Mouse (Mus musculus): ENCODE results near the gene Fcgrt.
"Not testable (repeated sequence)": the region's sequence is repeated elsewhere in the genome, so short reads cannot be mapped to it uniquely, and the experiment has no call there.

Gene Fcgrt

DNA sequence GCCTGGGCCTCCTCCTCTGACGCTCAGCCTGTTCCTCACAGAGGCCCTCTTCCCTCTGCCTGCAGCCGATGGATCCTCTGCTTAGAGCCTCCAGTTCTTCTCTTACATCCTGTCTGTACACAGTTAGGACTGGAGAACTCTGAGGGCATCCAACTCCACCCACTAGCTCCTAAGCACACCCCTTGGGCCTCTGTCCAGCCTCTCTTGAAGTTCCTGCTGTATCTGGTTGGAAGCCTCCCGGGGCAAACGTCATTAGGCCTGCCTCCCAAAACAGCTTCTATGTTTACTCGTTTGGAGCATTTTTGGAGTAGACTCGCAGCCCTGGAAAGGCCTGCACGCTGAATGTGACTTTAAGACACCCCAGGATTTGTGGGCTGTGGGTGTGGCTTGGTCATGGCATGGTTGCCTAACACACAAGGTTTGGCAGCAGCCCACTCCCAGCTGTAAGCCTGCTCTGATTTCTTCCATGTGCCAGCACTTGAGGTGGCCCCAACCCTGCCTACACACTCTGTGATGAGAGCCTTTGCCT lies at the start of gene Fcgrt:
TSS of gene Fcgrt (minus strand) at position 200 of the 529 bp plus-strand sequence.
- no peak for DNase-seq (ENCODE audit: low read depth, low spot score)

DNA sequence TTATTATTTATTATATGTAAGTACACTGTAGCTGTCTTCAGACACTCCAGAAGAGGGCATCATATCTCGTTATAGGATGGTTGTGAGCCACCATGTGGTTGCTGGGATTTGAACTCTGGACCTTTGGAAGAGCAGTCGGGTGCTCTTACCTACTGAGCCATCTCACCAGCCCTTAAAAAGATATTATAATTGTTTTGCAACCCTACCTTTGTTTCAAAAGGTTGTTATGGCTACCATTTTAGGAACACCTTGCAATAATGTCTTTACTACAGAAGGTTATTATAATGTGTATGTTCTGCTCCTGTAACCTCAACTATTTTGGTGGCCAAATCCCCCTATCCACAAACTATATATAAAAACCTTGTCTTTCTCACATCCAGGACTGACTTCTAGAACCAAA lies 49.4 kb upstream of the Fcgrt start:
- not testable (repeated sequence) for DNase-seq (ENCODE audit: low read depth, low spot score)

DNA sequence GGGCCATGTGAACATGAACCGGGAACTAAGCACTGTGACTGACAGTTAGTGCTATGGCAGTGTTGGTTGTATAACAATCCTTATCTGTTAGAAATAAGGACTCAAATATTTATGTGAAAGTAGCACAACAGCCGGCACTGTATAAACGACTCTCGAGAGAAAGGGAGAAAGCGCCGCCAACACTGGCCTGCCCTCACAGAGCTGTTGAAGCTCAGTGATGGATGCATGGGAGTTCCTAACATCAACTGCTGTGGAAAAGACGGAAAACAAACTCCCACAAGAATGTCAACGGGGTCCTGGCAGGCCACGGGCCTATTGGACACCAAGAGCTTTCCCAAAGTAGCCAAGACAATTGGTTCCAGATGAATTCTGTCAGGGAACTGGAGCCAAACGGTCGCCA lies 47.7 kb upstream of the Fcgrt start:
- no peak for DNase-seq (ENCODE audit: low read depth, low spot score)

DNA sequence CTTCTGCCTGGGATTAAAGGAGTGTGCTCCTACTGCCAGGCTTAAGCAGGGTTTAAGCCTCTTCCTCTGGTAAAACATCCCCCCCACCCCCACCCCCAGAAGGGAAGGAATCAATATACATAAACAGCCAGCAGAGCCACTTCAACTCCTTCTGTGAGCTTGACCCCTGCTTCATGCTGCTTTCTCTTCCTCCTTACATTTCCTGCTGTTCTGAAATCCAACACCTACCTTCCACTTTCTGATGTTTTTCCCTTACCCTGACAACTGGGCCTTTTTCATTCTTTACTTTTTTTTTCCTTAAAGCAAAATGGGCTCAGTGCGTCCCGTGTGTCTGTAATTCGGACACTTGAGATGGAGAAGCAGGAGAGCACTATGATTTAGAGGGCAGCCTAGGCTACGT lies 46.7 kb upstream of the Fcgrt start:
- no peak for DNase-seq (ENCODE audit: low read depth, low spot score)

DNA sequence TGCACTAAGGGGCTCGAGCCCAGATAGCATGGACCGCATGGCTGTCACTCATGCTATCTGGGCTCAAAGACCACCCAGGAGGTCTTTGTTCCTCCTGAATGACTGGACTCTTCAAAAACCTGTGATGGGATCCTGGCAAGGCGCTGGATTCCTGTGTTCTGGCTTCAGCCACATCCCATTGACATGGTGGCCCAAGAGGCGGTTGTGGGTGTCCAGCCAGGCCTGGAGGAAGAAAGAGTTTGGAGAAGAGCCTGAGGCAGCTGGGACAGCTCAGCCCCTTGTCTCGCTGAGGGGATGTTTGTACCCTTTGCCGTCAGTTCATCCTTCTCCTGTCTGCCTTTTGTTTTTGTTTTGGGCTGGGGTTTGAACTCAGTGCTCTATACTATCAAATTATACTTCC lies 45.9 kb upstream of the Fcgrt start:
- no peak for DNase-seq (ENCODE audit: low read depth, low spot score)

DNA sequence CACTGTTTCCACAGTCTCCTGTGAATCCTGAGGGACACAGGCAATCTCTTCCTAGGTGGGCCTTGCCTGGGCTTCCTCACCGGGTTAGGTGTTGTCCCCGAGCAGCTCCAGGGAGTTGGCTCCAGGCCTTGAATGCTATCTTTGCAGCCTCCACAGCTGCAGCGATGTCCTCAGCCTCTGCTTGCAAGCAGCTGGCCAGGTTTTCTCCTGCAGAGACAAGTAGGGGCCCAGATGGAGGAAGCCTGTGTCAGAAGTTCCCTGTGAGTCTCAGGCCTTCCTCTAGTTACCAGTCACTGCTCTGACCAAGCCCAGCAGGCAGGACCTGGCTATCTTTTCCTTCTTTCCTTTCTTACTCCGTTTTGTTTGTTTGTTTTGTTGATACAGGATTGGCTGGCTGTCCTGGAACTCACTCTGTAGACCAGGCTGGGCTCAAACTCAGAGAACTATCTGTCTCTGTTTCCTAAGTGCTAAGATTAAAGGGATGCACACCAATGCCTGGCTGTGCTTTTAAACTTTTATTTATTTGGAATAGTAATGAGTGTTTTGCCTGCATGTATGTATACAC lies 45.0 kb upstream of the Fcgrt start:
- no peak for DNase-seq (ENCODE audit: low read depth, low spot score)

DNA sequence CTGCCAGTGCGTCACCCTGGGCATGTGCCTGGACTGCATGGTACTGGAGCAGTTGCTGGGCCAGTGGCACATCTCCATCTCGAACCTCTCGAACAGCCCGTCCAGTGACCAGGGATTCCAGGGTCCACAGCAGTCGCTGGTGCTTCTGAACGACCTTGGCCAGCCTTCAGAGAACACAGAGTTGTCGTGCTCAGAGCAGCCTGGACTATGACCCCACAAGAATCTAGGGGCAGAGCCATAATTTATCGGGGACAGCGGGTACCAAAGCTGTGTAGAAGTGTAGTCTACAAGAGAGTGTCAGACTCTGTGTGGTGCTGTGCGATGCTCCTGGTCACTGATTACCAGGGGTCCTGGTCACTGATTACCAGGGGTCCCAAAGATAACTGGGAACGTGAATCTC lies 44.2 kb upstream of the Fcgrt start:
- DNase-seq (ENCODE audit: low read depth, low spot score): no peak

DNA sequence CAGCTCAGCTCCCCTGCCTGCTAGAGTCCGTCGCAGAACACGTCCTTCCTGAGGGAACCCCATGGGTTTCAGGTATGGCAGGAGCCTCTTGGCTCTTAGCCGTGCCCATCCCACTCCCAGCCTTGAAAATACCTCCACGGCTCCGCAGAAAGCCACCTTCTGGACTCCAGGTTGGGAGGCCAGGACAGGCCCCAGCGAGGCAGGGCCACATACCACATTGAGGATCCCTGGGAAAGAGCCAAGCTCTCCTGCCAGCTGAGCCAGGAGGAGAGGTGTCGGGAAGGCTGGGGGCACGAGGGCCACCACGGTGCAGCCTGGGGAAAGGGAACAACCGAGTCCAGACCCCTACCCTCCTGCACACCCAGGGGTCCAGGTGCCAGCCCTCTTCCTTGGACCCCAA lies 43.6 kb upstream of the Fcgrt start:
- no peak for DNase-seq (ENCODE audit: low read depth, low spot score)

DNA sequence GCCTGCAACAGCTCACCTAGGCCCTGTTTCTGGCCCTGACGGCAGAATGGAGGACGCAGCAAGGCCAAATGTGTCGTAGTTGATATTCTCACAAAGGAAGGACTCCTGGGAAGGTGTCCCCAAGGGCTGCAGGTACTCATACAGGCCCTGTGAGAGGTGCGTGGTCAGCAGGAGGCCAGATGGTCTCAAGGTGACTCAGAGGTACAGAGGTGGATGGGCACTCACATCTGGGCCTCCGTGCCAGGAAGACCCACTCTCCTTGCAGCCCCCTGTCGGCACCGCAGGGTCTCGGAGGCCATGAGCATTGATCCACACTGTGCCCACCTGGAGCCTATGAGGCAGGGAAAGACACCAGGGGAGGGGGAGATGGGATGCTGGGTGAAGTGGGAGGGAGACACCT lies 41.8 kb upstream of the Fcgrt start:
- DNase-seq (ENCODE audit: low read depth, low spot score): no peak

DNA sequence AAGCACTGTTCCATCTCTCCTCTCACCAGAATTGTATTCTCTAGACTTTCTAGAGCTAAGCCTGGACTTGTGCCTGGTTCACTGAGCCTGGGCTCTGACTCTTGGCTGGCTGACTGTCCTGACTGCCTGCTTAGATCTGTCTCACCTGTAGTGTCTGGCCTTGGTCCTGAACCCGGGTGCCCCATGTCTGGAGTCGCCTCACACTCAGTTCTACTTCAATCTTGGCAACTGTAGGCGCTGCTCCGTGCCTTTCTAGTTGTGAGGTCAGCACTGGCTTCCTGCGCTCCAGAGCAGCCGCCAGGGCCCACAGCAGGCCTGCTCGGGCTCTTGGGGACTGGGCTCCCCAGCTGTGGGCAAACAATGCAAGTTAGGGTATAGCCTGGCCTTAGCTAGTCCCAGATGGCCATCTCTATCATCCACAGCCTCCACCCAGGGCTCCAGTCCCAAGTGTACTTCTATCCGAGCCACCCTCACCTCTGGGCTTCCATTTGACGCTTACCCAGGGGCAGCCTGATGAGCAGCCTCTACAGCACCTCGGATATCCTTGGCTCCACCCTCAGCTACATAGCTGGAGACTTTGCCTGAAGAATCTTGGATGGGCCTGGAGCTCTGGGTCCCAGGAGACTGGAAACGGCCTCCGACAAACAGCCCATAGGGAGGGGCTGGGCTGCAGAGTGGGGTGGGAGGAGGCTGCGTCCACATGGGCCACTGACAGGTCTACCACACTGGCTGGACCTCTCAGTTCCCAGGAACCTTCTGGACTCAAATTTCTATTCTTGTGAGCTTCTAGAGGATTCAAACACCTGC lies 40.9 kb upstream of the Fcgrt start:
- DNase-seq (ENCODE audit: low read depth, low spot score): no peak

DNA sequence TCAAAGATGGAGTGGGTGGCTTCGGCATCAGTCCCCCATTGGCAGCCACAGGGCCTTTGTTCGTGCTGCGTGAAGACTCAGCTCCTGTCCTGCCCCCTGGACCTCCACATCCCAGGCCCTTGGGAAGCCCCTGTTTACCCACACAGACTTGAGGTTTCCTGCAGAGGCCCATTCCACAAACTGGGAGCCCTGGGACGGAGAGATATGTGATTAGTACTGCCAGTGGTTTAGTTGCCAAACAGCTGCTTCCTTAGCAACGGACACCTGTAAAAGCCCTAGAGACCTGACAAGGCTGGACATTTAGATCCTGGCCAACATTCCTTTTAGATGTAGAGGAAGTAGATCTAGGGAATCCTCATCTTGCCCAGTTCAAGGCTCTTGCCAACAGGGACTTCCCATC lies 38.3 kb upstream of the Fcgrt start:
- DNase-seq (ENCODE audit: low read depth, low spot score): no peak

DNA sequence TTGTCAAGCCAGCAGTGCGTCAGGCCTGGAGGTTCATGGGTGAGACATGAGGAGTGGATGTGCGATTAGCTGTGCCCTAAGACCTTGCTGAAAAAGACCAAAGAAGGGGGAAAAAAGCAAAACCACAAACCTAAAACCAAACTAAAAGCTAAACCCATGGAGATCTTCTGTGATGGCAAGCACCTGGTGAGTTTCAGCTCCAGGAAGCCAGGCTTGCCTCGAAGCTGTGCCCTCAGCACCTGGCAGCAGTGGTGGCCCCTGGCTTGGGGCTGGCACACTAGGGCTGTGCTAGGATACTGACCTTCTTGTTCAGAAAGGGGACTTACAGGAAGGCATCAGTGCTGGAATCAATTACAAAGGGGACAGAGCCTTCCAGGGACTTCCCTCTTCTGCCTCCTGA lies 37.7 kb upstream of the Fcgrt start:
- DNase-seq (ENCODE audit: low read depth, low spot score): no peak

DNA sequence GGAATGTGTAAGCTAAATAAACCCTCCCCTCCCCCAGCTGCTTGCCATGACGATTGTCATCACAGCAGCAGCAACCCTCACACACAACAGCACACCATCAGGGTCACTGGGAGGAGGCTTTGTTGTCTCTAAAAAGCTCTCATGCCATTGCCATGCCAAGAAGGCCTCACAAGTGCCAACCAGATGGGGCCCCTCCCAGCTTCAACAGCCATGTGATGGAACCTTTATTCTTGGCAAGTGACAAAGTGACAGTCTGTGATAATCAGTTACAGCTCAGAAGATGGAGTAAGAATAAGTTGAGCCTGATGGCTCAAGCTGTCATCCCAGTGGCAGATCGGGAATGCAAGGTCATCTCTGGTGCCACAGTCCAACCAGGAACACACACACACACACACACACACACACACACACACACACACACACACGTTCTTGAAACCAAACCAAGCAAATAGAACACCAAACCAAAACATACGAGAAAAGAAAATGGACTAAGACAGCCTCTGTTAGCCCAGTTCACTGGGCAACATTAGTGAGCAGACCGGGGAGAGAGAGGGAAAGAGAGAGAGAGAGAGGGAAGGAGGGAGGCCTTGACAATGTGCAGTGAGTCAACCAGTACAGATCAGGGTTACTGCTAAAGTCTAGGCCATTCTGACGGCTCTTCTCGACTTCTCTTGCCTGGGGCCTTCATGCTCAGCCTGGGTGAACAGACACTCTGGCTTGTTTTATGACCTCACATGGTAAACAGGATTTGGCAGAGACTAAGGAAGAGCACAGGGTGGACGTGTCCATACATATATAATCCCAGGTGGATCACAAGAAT lies 36.5 kb upstream of the Fcgrt start:
- DNase-seq (ENCODE audit: low read depth, low spot score): no peak

DNA sequence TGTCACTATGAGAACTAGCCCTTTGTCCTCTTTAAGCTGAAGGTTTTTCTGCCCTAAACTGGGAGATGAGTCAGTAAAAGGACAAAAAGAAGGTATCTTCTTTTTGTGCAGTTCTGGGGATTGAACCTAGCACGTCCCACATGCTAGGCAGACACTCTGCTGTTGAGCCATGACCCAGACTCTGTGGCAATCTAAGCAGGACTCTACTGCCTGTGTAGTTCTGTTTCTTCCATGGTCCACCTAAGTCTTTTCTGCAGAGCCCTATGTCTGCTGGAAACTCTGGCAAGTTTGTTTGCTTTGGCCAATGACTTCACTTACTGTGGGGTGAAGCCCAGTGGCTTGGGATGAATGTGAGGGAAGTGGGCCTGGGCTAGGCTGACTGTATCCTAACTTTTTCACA lies 34.8 kb upstream of the Fcgrt start:
- DNase-seq (ENCODE audit: low read depth, low spot score): no peak

DNA sequence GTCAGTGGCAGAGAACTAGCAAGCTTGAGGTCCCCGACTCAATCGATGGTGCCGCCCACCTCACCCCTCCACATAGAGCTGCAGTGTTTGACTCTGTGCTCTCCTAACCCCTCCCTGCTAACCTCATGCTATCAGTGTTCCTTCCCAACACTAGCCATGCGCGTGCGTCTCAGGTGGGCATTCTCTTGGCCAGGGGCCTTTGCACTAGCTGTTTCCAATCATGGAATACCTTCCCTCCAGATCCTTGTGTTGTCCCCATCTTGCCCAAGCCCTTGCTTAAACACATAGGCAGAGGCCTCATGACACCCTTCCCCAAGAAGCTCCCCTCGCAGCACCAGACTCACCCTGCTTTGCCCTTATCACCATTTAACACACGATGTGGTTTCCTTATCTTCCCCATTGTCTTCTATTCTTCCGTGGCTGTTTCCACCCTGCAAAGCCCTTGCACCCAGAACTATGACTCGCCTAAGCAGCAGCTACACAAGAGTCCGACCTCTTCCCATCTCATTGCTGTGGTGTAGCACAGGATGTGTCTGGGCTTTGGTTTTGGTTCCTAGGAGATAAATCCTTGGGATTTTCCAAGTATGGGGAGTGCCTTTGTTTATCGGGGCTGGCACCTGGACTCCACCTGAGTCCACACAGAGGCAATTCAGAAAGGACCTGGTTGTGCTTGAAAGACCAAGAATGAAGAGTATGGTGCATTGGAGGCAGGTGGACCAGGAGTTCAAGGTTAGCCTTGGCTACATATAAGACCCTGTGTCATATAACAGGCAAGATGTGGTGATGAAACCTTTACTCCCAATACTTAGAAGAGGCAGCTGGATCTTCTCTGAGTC lies 33.7 kb upstream of the Fcgrt start:
- DNase-seq (ENCODE audit: low read depth, low spot score): no peak

DNA sequence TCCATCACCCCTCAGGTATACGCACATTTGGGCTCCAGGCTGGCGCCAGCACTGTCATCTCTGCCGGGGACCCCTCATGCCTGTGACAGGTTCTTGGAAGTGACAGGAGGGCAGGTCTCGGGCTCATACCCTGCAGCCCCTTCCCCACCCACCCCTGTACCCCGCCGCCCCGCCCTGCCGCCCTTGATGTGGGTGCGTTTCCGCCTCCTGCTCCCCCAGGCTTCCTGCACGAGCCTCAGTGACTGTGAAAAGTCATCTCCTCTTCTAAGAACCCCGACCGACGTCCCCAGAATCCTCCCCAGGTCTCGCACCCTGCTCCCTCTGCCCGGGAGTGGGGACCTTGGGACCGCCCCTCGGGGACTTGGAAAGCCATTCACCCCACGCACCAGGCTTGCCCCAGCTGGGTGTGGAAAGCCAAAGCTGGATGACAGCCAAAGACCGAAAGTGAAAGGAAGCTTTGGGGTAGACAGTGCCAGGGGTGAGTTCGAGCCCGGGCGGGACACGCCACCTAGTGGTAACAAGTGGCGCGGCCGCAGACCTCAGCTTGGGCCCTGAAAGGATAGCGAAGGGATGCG lies 32.4 kb upstream of the Fcgrt start, which contains the start of the genes Gm45713 and Flt3l:
TSS of gene Gm45713 (minus strand) at position 239 of the 575 bp plus-strand sequence.
TSS of gene Flt3l (minus strand) at position 440 of the 575 bp plus-strand sequence.
- peak; percentile 83 for DNase-seq (ENCODE audit: low read depth, low spot score)

DNA sequence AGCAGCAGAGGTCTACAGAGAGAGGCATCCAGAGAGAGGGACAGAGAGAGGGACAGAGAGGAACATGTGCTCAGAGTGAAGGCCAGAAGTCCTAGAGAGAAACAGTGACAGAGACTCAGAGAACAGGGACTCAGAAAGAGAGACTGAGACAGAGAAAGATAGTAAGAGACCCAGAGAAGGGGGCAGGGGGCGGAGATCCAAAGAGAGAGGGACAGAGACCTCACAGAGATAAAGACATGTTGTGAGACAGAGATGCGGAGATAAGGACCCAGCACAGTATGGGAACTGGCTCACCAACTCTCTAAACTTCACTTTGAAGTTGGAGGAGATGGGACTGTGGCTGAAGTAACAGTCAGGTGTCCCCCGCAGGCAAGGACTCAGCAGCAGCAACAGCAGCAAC lies 31.7 kb upstream of the Fcgrt start:
- DNase-seq (ENCODE audit: low read depth, low spot score): no peak

DNA sequence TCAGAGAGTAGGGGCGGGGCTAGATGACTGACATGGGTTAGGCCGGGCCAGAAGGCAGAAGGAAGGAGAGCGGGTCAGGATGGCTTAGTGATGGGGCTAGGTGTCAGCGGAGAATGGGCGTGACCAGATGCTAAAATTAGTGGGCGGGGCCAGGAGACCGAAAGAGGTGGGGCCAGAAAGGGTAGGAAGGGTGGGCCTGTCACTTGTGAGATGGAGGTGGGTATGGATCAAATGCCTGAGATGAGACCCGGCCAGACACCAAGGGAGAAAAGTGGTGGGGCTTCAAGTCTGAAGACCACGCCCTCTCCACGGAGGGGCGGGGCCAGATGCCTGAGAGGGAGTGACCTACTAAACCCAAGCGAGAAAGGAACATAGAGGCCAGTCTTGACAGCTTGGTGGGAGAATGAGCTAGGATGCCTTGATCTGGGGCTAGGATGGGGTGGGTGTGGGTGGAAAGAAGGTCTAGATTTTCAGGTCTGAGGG lies 30.9 kb upstream of the Fcgrt start:
- peak; percentile 58 for DNase-seq (ENCODE audit: low read depth, low spot score)

DNA sequence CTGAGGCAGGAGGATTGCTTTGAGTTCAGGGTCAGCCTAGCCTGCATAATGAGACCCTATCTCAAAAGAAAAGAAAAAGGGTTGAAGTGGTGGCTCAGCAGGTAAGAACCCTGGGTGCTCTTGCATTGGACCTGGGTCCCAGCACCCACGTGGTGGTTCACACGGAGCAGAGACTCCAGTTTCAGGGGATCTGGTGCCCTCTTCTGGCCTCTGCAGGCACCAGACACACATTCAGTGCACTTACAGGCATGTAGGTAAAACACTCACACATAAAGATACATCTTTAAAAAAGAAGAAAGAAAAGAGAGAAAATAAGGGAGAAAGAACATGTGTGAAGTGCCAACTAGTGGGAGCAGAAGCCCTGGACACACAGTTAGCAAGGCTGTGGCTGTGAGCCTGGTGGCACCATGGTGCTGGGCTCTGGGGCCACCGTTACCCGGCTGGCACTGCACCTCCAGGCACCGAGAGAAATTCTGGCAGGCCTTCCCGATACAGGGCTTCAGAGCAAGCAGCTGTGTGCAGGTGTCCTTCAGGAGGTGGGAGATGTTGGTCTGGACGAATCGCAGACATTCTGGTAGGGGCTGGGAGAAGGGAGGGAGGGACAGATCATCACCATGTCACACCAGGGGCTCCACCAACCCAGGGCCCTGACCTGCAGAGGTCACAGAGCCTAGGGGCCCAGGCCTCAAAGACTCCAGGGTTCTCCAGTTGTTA lies 30.0 kb upstream of the Fcgrt start:
- no peak for DNase-seq (ENCODE audit: low read depth, low spot score)

DNA sequence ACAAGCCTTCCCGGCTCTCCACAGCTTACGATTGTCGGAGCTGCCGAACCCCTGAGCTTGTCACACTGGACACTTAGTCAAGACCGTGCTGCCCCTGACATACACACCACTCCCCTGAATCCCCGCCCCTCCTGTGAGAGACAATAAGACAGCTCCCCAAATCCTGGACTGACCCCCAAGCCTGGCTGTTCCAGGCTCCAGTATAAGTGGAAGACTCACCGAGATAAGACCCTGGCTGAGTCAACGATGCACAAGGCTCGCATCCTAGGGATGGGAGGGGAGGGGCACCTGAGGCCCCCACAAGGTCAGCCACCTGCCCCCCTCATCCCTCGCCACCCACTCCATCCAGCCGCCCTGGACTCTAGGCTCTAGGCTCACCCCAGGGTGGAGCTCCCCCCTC lies 28.2 kb upstream of the Fcgrt start:
- no peak for DNase-seq (ENCODE audit: low read depth, low spot score)
